In the genomic region with DNA sequence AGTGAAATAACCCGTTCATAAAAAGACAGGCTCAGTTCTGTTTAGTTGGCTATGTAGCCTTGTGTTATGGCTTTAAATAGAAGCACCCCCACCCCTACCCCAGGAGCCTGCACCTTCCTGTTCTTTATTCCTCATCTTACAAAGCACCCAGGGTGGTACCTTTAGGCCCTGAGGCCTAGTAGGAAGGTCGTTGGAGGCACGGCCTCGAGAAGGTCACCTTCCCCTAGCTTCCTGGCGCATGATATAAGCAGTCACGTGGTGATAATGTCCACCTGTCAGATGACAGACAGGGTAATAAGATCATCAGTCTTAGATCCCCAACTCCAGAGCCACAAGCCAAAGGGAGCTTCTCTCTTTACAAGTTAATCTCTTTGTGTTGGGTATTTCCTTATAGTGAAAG, we compare ENCODE assay signal across 21 mouse cellular contexts.
A peak's percentile ranks its signal among the peaks of the same experiment; 100 is the strongest.
DNase-seq lines count a peak whose midpoint lies in the region; ATAC-seq and TF ChIP-seq lines count a peak whose summit lies in the region.
"Had no signal": no experiment of that assay in that cellular context is flagged by ENCODE, and none has a peak within 500 bp of the region (broad histone marks: within the 10 kb centered on the region; RNA-seq: fewer than 3 reads in every experiment).

No protein-coding gene starts in this region.

- H3K36me3 ChIP-seq in intestine, postnatal 0 days (ENCODE audit: control insufficient read depth, insufficient read depth), result no peaks in the 10 kb centered on the region
- no peaks in the 10 kb centered on the region for H3K36me3 ChIP-seq in intestine, embryonic 15.5 days
- H3K36me3 ChIP-seq in hindbrain, embryonic 14.5 days (replicated peaks; ENCODE audit: control insufficient read depth, insufficient read depth), result no peaks in the 10 kb centered on the region
- H3K36me3 ChIP-seq: embryonic facial prominence, embryonic 10.5 days; embryonic facial prominence, embryonic 12.5 days; forebrain, embryonic 15.5 days had no signal

- 51% methylated on average over 6 of the region's 6 CpGs for WGBS in intestine, postnatal 0 days
- WGBS in intestine, embryonic 15.5 days, result 70% methylated on average over 6 of the region's 6 CpGs
- 86% methylated on average over 6 of the region's 6 CpGs for WGBS in hindbrain, embryonic 14.5 days

- H3K9ac ChIP-seq in intestine, postnatal 0 days (ENCODE audit: low read depth, low read length), result no peak overlapping the region
- no peak overlapping the region for H3K9ac ChIP-seq in intestine, embryonic 15.5 days
- no peak overlapping the region for H3K9ac ChIP-seq in hindbrain, embryonic 14.5 days
- H3K9ac ChIP-seq: embryonic facial prominence, embryonic 12.5 days; forebrain, embryonic 13.5 days; forebrain, embryonic 15.5 days; forebrain, postnatal 0 days had no signal

- H3K9me3 ChIP-seq in intestine, postnatal 0 days (ENCODE audit: control insufficient read depth), result no peaks in the 10 kb centered on the region
- H3K9me3 ChIP-seq in intestine, embryonic 15.5 days, result no peaks in the 10 kb centered on the region
- no peaks in the 10 kb centered on the region for H3K9me3 ChIP-seq in hindbrain, embryonic 14.5 days (ENCODE audit: control insufficient read depth, low read length)
- H3K9me3 ChIP-seq: embryonic facial prominence, embryonic 10.5 days; embryonic facial prominence, embryonic 12.5 days; forebrain, embryonic 13.5 days; forebrain, embryonic 15.5 days had no signal

- H3K27ac ChIP-seq in intestine, postnatal 0 days (ENCODE audit: low read depth, low read length), result peak overlapping the region; percentile 2; the same call in 1 of the 2 replicates
- H3K27ac ChIP-seq in intestine, embryonic 15.5 days, result no peak overlapping the region
- no peak overlapping the region for H3K27ac ChIP-seq in hindbrain, embryonic 14.5 days
- H3K27ac ChIP-seq: embryonic facial prominence, embryonic 10.5 days; embryonic facial prominence, embryonic 12.5 days; forebrain, embryonic 13.5 days; forebrain, embryonic 15.5 days had no signal

- 0 out of 2 replicates have a peak, but pooled peaks cover 2% of the 10 kb centered on the region for H3K4me1 ChIP-seq in intestine, postnatal 0 days (replicated peaks; ENCODE audit: control insufficient read depth, insufficient read depth, low read length)
- 0 out of 2 replicates have a peak, but pooled peaks cover 3% of the 10 kb centered on the region for H3K4me1 ChIP-seq in intestine, embryonic 15.5 days (replicated peaks)
- H3K4me1 ChIP-seq in hindbrain, embryonic 14.5 days (replicated peaks; ENCODE audit: control insufficient read depth, insufficient read depth, low read length), result no peaks in the 10 kb centered on the region
- H3K4me1 ChIP-seq: embryonic facial prominence, embryonic 10.5 days; embryonic facial prominence, embryonic 12.5 days; forebrain, embryonic 15.5 days had no signal

- TF ChIP-seq CTCF in intestine, postnatal 0 days (IDR thresholded peaks at IDR 0.05; ENCODE audit: low read depth), result no peak

- H3K27me3 ChIP-seq in intestine, postnatal 0 days (replicated peaks; ENCODE audit: control insufficient read depth, insufficient read depth, low read length), result no peaks in the 10 kb centered on the region
- H3K27me3 ChIP-seq in intestine, embryonic 15.5 days (replicated peaks), result no peaks in the 10 kb centered on the region
- H3K27me3 ChIP-seq in hindbrain, embryonic 14.5 days (ENCODE audit: control insufficient read depth, insufficient read depth, low read length), result no peaks in the 10 kb centered on the region
- H3K27me3 ChIP-seq: embryonic facial prominence, embryonic 12.5 days; forebrain, embryonic 13.5 days; forebrain, embryonic 15.5 days had no signal

- H3K4me2 ChIP-seq in intestine, postnatal 0 days (replicated peaks; ENCODE audit: low read depth), result no peak overlapping the region
- H3K4me2 ChIP-seq in intestine, embryonic 15.5 days (replicated peaks), result no peak overlapping the region
- no peak overlapping the region for H3K4me2 ChIP-seq in hindbrain, embryonic 14.5 days (replicated peaks)
- H3K4me2 ChIP-seq: embryonic facial prominence, embryonic 12.5 days; forebrain, embryonic 13.5 days; forebrain, embryonic 15.5 days had no signal

- DNase-seq in retina, postnatal 1 day, result peak; percentile 36
- DNase-seq in retina, embryonic 14.5 days (ENCODE audit: low spot score), result no peak
- DNase-seq in ES-CJ7 (ENCODE audit: low read depth, low spot score) (peak; percentile 28), ZHBTc4 (ENCODE audit: low read depth, low spot score) (peak; percentile 54)
- no peak for DNase-seq in hindbrain, embryonic 14.5 days (ENCODE audit: low spot score)
- no peak for DNase-seq in testis, postnatal 14 days (ENCODE audit: low spot score)
- DNase-seq: adrenal gland, adult 2 months; adrenal gland, postnatal 10 days; adrenal gland, postnatal 25 days; cerebellum, adult 11 months; cerebellum, adult 18-20 months; cerebellum, adult 8-10 months; cerebellum, adult 9-11 months; cerebellum, postnatal 25 days; forebrain, postnatal 0 days had no signal

- no peak overlapping the region for H3K4me3 ChIP-seq in intestine, postnatal 0 days (ENCODE audit: low read depth, low read length)
- H3K4me3 ChIP-seq in intestine, embryonic 15.5 days (replicated peaks), result no peak overlapping the region
- H3K4me3 ChIP-seq in hindbrain, embryonic 14.5 days (replicated peaks; ENCODE audit: low read length), result no peak overlapping the region
- H3K4me3 ChIP-seq: embryonic facial prominence, embryonic 10.5 days; embryonic facial prominence, embryonic 12.5 days; forebrain, embryonic 13.5 days; forebrain, embryonic 15.5 days had no signal

- ATAC-seq in intestine, postnatal 0 days, result 0 out of 2 replicates have a peak, but pooled peaks have one; percentile 15
- no peak for ATAC-seq in intestine, embryonic 15.5 days
- no peak for ATAC-seq in hindbrain, embryonic 14.5 days (ENCODE audit: low FRiP score)
- ATAC-seq: forebrain, embryonic 13.5 days; forebrain, embryonic 15.5 days; forebrain, postnatal 0 days had no signal

Comparison
In these comparisons a context has a peak if more than half of its experiments do, and no peak if none do; other contexts are left out.
1. DNase-seq: peak in retina, postnatal 1 day (single experiment), ES-CJ7 (single experiment) and ZHBTc4 (single experiment); none in retina, embryonic 14.5 days (single experiment), hindbrain, embryonic 14.5 days (single experiment) and testis, postnatal 14 days (single experiment).